Mouse (Mus musculus) liver, postnatal 0 days (tissue): ENCODE measurements at regions not wholly inside any gene's neighbourhood (a gene's known extent, or its start where the extent isn't known, plus 50 kb on each side); places are given as distances from the start of the nearest gene placed in this dataset.

ENCODE experiments used
- CTCF ChIP-seq: sonication (generic); IDR thresholded peaks from 2 replicates; pipeline ENCODE4 v1.5.1; 2016; ENCODE audit warnings: antibody characterized with exemption, low read depth
- EP300 ChIP-seq: IDR thresholded peaks from 2 replicates; pipeline ENCODE4 v1.6.1; 2016; ENCODE audit warnings: antibody characterized with exemption, low read depth, mild to moderate bottlenecking

DNA sequence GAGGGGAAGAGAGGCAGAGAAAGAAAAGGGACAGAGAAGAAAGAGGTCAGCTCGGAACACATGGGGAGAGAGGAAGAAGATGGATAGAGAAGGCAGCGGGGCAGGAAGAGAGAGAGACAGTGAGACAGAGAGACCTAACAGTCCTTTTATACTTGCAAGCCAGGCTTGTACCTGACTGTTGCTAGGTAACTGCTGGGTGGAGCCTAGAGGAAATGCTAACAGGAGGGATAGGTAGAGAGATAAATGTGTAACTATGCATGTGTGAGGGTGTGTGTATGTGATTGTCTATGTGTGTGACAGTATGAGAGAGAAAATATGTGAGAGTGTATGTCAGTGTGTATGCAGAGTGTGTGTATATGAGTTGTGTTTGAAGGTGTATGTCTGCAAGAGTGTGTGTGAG, 161.8 kb downstream of the Actr3 start:
- TF ChIP-seq EP300 (no peak), CTCF (no peak)
